Mouse (Mus musculus): ENCODE results near the gene Gsdma2. TPM values are rescaled to one million over a fixed set of nuclear protein-coding genes. Genes with fewer than 3 reads are reported as not detected.

Gsdma2 gene
- total RNA-seq, 2 experiments from 2014 or later = not detected

DNA sequence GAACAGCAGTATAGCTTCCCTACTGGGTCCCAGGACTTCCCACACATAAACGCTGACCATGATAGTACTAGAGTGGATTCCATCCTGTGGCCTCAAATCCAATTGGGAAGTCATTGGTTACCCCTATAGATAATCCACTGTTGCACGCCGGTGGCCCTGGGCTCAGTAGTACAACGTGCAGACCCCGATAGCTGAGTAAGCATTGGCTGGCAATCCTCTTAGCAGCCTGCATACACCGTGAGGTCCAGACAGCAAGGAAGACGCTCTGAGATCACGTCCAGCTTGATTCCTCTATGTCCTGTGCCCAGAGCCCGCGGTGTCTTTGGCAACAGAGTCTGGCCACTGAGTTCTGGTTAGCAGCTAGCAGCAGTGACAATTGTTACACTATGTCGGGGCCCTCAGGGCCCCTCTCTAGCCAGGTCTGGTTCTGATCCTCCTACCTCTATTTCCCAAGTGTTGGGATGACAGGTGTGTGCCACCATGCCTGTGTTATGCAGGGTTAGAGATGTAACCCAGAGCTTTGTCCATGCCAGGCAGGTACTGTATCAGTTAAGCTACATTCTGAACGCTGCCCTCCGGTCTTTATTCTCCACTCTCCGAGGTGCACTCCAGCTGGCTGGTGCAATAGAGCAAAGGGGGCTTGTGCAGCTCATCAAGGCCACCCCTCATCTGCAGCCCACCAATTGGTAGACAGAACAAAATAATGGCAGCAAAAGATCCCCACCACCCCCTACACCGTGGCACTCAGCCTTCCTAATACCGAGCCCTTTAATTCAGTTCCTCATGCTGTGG lies 52.5 kb downstream of the Gsdma2 start:
- no peak for DNase-seq (ENCODE audit: low spot score in 2 of 2)

DNA sequence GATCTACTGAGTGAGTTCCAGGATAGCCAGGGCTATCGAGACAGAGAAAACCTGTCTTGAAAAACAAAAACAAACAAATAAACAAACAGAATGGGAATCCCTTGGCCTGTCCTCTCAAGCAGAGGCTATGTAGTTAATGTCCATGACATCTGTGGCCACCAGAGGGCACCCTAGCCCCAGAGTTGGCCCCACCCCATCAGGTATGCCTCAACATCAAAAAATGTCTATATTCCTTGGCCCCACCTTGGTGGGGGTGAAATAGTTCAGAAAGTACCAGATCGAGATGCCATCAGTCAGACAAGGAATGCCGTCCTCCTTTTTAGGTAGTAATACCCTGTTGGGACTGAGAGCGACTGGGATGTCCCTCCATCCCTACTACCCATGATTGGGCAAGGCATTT lies 53.4 kb downstream of the Gsdma2 start:
- DNase-seq (ENCODE audit: low spot score in 2 of 2) = peak; percentile 79 to 86

DNA sequence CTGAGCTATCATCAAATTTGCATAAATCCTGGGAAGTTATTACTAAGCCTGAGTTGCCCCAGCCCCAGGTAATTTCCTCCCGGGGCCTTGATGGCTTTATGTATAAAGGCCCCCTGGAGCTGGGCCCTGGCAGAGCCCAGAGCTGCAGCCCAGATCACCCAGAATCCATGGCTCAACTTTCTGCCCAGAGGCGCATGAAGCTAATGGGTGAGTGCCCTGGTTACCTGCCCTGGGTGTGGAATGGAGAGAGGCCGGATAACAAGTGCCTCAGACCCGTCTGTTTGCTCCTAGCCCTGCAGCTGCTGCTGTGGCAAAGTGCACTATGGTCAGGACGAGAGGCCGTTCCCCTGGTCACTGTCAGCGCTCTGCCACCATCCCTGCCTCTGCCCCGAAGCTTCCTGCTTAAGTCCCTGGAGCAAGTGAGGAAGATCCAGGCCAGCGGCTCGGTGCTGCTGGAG lies 54.7 kb downstream of the Gsdma2 start, which contains the start of gene Csf3:
Gene Csf3, plus strand, starts transcription at position 51 of the 458 bp plus-strand sequence.
- DNase-seq (ENCODE audit: low spot score in 2 of 2) = no peak

DNA sequence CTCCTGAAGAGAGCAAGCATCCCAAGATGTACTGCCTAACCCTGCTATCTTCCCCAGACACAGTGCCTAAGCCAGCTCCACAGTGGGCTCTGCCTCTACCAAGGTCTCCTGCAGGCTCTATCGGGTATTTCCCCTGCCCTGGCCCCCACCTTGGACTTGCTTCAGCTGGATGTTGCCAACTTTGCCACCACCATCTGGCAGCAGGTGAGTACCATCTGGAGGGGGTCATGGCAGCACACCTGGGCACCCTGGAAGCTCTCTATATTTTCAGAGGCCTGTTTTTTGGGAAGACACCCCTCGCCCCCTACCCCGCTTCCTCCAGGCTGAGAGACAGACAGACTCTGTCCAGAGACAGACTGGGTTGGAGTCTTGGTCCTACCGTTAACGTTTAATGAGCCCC lies 55.8 kb downstream of the Gsdma2 start:
- no peak for DNase-seq (ENCODE audit: low spot score in 2 of 2)

DNA sequence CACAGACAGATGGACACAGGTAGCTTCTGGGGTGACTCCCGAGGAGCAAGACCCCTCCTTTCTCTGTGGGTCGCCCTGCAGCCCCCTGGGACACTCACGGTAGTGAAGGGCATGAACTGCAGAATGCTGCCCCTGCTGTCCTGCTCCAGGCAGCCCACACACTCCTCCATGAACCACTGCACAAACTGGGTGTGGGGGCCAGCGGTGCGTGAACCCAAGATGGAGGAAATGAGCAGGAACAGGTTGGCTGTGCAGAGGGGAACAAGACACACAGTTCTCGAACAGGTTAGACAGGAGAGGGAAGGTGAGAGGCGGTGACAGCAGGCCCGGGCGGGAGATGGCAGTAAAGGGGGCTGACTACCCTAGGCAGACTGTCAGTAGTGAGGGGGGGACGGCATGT lies 58.5 kb downstream of the Gsdma2 start:
- no peak for DNase-seq (ENCODE audit: low spot score in 2 of 2)

Other genes with a start within 250 kb of the Gsdma2 start
- 10 to 100 TPM in 1 of 2 experiments, 1 to 10 TPM in 1; 8.9 to 10.1 TPM for gene Pgap3, start 246.3 kb upstream of the Gsdma2 start, total RNA-seq (2021)
- gene Erbb2, start 234.3 kb upstream of the Gsdma2 start, total RNA-seq (2021) = 1 to 10 TPM; 3.3 to 4.2 TPM
- 100 to 1,000 TPM; 108 to 110 TPM for gene Mien1, start 207.8 kb upstream of the Gsdma2 start, total RNA-seq (2021)
- 1 to 10 TPM; 1.0 to 1.8 TPM for gene Grb7, start 200.4 kb upstream of the Gsdma2 start, total RNA-seq (2021)
- not detected for gene Ikzf3, start 100.7 kb upstream of the Gsdma2 start, total RNA-seq (2021)
- not detected for gene Zpbp2, start 95.7 kb upstream of the Gsdma2 start, total RNA-seq (2021)
- 10 to 100 TPM; 53.6 to 56.9 TPM for gene Ormdl3, start 59.4 kb upstream of the Gsdma2 start, total RNA-seq (2021)
- gene Lrrc3c, start 48.5 kb upstream of the Gsdma2 start, total RNA-seq (2021) = not detected
- gene Gm12355, start 21.1 kb upstream of the Gsdma2 start, total RNA-seq (2021) = 10 to 100 TPM; 14.1 to 17.2 TPM
- under 1 TPM in 1 of 2 experiments, not detected in 1; 0.50 TPM for gene Gsdma3, start 20.4 kb upstream of the Gsdma2 start, total RNA-seq (2021)
- not detected for gene Gsdma, start 17.6 kb downstream of the Gsdma2 start, total RNA-seq (2021)
- gene Psmd3, start 35.8 kb downstream of the Gsdma2 start, total RNA-seq (2021) = 100 to 1,000 TPM; 127 to 130 TPM
- gene Csf3, start 54.5 kb downstream of the Gsdma2 start, total RNA-seq (2021) = not detected
- 100 to 1,000 TPM in 1 of 2 experiments, 10 to 100 TPM in 1; 93.8 to 103 TPM for gene Med24, start 82.7 kb downstream of the Gsdma2 start, total RNA-seq (2021)
- gene Thra, start 93.9 kb downstream of the Gsdma2 start, total RNA-seq (2021) = 1,000 to 10,000 TPM; 1,331 to 1,411 TPM
- 10 to 100 TPM; 39.1 to 41.5 TPM for gene Nr1d1, start 128.6 kb downstream of the Gsdma2 start, total RNA-seq (2021)
- gene Msl1, start 148.8 kb downstream of the Gsdma2 start, total RNA-seq (2021) = 100 to 1,000 TPM; 147 to 157 TPM
- 10 to 100 TPM; 65.8 to 66.3 TPM for gene Casc3, start 158.1 kb downstream of the Gsdma2 start, total RNA-seq (2021)
- 100 to 1,000 TPM; 148 to 154 TPM for gene Rapgefl1, start 190.0 kb downstream of the Gsdma2 start, total RNA-seq (2021)
- 10 to 100 TPM; 29.7 to 30.9 TPM for gene Wipf2, start 216.9 kb downstream of the Gsdma2 start, total RNA-seq (2021)

Data from layer of hippocampus, postnatal 10 days (tissue).